Mouse (Mus musculus): ENCODE data around the gene Rapgef4.

DNA sequence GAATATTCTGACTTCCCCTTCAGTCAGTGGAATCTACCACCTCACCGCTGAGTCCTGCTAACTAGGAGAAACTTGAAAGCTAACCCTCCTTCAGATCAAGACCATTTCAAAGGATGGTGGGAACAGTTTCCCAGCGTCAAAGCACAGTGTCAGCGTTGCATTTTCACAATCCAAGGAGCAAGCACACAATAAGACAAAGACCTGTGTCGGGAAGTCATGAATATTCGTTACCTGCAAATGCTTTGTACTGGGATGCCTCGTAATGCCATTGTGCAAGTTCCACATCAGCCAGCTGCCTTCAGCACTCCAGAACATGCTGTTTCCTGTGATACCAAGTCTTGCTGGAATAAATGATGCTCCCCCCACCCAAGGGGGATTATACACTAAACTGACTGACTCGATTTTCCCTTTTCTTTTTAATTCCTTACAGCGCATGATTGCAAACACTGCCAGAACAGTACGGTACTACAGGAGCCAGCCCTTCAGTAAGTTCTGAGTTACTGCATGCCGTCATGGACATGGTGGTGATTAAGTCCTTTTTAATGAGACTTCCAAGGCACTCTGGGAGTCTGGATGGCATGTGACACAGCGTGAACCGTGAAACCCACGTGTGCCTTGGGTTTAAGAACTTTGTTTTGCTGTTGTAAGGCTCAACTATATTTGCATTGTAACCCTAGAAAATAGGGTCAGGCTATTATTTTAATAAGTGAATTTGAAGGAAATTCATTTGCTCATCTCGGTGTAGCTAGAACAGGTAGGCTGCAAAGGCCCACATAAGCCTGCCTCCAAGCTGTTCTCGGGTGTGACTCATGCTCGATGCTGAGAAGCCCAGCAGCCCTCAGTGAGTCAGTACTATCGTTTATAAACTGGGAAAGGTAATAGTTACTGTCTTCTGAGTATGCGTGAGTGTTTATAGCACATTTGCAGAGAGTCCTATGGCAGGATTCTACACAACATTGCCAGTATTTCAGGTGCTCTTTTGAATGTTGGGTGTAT lies 271.8 kb downstream of the Rapgef4 start:
- TF ChIP-seq MAX (IDR thresholded peaks at IDR 0.05) (no peak), CTCF (IDR thresholded peaks at IDR 0.05; ENCODE audit: control insufficient read depth, insufficient read depth, insufficient read length) (no peak), MYOD1 (IDR thresholded peaks at IDR 0.05; ENCODE audit: control insufficient read depth, insufficient read length, low read depth) (no peak), USF1 (IDR thresholded peaks at IDR 0.05; ENCODE audit: low read depth) (no peak), MYOG (IDR thresholded peaks at IDR 0.05; ENCODE audit: control insufficient read depth, extremely low read depth, insufficient read length) (no peak), FOSL1 (IDR thresholded peaks at IDR 0.05; ENCODE audit: insufficient read depth, low read length, poor library complexity, severe bottlenecking) (no peak)
